Mouse (Mus musculus) left cerebral cortex, adult 8-10 months (tissue): Measurements from ENCODE around the gene Cyp46a1. TPM values are rescaled to one million over a fixed set of nuclear protein-coding genes. Genes with fewer than 3 reads are reported as not detected.

Source experiments
- DNase-seq, 2 experiments: peaks; one replicate each; pipeline ENCODE4 v3.0.0; 2022; ENCODE audit warnings: low spot score in 2 of 2
- total RNA-seq, 4 experiments: library from RNA; stranded (reverse); gene quantifications; 2 replicates each; pipeline ENCODE4 v1.2.4; 2022

The Cyp46a1 gene
- total RNA-seq, 4 experiments from 2014 or later = 254 to 259 (median 256) TPM

DNA sequence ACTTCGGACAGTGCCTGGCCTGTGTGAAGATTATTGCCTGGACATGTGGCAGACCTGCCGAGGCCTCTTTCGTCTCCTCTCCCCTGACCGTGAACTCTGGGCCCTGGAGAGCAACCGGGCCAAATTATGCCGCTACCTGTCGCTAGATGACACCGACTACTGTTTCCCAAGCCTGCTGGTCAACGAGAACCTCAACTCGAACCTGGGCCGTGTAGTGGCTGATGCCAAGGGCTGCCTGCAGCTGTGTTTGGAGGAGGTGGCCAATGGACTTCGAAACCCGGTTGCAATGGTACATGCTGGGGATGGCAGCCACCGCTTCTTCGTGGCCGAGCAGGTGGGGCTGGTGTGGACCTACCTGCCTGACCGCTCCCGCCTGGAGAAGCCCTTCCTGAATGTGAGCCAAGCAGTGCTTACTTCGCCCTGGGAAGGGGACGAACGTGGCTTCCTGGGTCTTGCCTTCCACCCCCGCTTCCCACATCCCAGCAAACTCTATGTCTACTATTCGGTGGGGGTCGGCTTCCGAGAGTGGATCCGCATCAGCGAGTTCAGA lies 22.4 kb upstream of the Cyp46a1 start:
- DNase-seq = no peak

DNA sequence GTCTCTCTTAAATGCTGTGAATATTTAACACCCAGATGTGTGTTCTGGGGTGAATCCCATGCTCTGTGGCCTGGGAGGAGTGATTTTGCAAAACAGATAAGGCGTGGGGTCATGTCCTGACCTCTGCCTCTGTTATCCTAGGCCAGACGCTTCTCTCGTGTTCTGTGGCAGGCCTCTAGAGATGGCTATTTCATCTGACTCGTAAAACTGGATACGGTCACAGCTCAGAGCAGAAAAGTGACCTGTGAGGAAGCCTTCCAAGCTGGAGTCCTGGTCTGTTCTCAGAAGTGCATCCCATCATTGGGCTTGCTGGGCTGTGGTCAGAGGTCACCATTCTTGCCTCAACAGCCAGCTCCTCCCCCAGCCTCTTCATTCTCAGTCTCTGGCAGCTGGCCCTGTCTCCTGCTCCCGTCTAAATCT lies 21.7 kb upstream of the Cyp46a1 start:
- no peak for DNase-seq

DNA sequence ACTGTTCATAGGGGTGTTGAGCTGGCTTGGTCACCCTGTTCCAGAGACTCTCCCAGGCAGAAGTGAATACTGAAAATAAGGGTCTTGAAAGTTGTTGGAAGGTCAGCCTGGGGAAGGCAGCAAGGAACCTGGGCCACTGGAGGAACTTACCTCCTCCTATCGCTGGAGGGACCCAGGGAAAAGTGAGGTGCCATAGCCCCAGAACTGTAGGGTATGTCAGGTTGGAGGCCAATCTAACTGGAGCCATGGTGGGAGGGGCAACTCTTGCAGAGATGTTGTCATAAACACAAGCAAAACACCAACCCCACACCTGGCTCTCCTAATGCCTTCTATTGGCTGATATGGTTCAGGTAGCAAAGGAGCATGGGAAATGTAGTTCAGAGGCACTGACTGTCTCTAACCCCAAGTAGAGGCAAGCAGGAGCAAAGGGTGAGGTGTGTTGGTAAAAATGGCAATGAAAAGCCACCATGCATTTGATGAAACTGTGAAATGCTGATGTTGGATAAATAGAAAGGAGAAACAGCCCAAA lies 20.9 kb upstream of the Cyp46a1 start:
- no peak for DNase-seq

DNA sequence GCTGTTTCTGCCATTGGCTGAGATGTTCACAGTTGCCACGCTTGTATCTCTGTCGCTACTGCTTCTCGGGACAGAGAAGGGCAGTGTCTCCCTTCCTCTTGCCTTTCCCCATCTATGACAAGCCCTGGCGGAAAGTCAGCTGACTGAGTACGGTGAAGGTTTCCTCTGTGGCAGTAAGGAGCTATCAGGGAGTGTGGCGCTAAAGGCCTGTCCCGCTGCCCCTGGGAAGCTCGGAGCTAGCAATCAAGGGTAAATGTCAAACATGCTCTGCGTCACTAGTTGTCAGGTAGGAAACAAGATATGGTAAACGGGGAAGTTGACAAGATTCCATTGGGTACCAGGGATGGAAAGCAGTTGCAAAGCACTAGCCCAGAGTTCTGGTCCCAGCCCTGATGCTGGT lies 18.4 kb upstream of the Cyp46a1 start:
- DNase-seq = no peak

DNA sequence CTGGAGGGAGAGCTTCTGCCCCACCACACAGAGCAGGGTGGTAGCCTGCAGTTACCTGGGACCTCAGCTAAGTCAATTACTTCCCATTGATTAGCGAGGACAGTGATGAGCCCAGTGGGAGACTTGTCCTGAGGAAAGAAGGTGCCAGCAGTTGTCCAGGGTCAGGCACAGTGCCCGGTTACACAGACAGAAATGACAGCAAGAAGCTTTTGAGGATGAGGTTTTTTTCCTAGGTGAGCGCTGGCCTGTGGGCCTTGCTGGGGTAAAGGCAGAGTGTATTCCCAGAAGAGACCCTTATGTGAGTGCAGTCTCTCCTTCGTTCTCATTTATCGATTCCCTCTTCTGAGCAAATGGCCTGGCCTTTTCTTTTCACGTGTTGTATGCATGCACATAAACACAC lies 17.5 kb upstream of the Cyp46a1 start:
- no peak for DNase-seq

DNA sequence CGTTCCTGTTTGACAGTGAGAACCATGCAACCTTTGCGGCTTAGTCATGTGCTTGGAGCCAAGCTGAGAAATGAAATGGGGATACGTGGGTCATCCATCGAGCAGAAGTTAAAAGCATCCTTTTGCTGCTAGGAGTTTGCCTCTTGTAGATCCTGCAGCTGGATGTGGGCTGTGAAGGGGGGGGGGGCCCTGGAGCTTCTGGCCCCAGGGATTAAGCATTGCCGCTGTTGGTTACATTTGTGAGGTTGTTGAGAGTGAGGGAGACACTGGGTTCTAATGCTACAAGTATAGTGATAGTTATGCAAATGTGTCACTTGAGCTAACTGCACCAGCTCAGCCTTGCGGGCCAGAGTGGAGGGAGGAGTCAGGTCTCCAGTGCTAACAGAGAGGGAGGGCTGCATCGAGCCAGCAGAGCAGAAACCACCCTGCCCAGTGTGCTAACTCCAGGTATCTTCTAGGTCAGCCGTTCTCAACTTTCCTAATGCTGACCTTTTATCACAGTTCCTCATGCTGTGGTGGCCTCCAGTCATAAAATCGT lies 16.9 kb upstream of the Cyp46a1 start:
- DNase-seq = no peak

DNA sequence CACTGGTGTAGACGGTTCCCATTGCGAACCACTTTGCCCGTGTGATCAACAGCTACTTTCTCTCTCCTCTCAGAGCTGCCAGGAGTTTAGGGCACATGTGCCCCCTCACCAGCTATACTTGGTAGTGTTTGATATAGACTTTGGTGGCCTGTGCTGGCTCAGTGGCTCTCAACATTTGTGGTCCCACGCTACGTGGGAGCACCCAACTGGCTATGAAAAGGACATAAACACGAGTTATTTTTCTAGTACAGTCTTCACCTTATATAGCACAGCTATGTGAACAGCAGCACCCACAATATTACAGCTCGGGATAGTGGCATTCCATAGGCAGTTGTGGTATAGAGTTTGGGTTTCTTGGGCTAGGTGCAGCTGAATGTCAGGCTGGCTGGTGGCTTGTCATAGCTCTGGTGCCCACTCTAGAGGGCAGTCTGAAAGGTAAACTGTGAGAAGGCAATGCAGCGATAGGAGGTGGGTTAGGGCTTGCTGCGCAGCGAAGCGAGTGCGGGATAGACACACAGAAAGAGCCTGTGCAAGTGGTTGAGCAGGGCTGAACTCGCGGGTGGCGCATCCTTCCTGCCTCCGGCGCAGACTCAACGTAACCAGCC lies 16.3 kb upstream of the Cyp46a1 start:
- DNase-seq = no peak

DNA sequence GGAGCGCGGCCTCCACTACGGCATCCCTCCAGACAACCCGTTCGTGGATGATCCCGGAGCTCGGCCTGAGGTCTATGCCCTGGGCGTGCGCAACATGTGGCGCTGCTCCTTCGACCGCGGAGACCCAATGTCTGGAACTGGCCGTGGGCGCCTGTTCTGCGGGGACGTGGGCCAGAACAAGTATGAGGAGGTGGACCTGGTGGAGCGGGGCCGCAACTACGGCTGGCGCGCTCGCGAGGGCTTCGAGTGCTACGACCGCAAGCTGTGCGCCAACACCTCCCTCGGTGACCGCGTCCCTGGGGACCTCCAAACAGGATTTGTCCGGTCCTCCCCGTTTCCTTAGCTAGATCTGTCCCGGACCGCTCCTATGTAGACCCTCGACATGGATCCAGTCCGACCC lies 15.7 kb upstream of the Cyp46a1 start:
- DNase-seq = no peak

DNA sequence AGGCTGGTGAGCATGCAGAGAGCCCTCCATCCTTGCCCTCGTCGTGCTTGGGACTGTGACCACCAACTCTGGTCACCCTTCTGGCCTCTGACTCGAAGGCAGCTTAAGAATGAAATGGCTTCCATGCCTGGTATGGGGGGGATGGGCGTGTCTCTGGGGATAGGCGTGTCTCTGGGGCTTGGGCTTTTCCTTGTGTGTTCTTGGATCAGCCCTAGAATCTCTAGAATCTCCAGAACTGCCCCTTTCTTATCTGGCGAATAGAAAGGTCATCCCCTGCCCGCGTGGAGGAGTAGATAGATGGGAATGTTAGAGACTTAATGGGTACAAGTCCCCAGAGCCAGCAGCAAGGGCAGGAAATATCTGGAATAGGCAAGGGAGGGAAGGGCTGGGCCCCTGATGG lies 14.1 kb upstream of the Cyp46a1 start:
- no peak for DNase-seq

DNA sequence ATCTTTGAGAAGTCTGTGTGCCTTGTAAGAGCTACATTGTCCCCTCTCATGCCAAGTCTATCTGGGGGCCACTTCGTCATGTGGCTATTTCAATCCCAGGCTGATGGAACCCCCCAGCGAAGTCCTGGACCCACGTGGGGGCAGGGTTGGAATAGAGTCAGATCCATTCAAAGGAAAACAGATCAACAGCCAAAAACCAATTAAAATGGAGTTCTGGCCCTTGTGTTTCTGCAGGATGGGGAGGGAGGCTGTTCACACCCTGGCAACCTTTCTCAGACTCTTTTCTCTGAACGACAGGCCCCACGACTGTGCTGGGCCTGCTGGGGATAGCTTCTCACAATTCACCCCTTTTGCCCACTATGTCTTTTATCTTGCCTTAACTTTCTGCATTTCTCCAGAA lies 7.8 kb upstream of the Cyp46a1 start:
- no peak for DNase-seq

DNA sequence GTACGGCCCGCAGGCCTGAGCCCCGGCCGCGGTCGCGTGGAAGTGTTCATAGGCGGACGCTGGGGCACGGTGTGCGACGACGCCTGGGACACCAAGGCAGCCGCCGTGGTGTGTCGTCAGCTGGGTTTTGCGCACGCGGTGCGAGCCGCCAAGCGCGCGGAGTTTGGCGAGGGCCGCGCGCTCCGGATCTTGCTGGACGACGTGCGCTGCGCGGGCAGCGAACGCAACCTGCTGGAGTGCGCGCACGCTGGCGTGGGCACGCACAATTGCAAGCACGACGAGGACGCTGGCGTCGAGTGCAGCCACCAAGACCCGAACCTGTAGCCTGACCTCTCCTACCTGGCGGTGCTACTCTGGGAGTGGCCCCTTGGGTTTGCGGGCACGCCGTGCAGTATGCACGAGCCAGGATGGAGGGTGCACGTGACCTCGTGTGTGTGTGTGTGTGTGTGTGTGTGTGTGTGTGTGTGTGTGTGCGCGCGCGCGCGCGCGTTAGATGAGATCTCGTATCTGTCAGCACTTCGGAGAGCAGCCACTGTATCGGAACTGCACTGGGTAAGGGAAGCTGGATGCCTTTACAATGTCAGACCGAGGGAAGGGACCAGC lies 6.2 kb upstream of the Cyp46a1 start:
- peak; percentile 73 to 91 for DNase-seq

DNA sequence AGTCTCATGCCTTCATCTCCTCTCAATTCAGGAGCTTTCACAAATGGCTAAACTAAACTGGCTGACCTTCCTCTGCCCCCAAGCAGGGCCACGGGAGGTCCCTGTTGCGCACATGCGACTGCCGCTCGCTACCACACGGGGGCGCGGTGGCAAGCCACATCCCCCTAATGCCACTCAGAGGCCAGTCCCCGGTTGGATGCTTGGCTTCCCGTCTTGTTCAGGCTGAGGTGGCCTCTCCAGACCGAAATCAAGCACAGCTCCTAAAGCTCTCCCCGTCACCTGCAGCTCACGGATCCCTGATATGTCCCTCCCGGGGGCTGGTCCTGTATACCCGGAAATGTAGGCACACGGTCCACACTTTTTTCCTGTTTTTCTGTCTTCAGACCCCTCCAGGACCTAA lies 1.1 kb upstream of the Cyp46a1 start:
- peak; percentile 71 to 75 for DNase-seq

DNA sequence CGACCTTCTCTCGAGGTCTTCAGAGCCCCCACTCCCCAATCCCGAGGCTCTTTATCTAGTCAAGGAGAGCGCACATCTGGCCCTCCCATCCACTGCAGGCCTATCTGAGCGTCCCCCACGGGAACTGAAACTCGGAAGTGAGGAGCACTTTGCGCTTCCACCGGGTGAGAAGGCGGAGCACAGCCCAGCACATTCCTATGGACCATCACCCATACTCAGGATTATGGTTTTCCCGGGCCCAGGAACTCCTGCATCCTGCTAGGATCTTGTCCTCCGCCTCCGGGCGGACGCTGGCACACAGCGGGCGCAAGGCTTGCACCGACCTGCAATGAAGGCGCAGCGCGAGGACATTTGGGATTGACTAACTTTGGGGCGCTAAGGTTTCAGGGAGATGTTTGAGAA lies 699 bp upstream of the Cyp46a1 start:
- DNase-seq = no peak

DNA sequence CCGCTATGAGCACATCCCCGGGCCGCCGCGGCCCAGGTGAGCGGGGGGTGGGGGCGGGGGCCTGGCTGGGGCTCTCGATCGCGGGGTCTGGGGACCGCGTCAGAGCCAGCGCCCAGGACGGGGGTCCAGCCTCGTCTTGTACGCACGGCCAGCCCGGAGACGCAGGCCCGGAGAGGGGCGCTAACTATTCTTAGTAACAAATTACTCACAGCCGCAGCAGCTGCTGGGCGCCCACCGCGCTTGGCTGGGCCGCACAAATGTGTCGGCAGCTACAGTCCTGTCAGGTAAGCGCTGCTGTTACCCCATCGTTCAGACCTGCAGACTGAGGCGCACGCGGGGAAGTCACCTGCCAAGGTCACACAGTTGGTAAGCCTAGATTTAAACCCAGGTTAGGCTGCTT lies 348 bp downstream of the Cyp46a1 start:
- peak in 1 of 2 experiments; percentile 50 for DNase-seq

DNA sequence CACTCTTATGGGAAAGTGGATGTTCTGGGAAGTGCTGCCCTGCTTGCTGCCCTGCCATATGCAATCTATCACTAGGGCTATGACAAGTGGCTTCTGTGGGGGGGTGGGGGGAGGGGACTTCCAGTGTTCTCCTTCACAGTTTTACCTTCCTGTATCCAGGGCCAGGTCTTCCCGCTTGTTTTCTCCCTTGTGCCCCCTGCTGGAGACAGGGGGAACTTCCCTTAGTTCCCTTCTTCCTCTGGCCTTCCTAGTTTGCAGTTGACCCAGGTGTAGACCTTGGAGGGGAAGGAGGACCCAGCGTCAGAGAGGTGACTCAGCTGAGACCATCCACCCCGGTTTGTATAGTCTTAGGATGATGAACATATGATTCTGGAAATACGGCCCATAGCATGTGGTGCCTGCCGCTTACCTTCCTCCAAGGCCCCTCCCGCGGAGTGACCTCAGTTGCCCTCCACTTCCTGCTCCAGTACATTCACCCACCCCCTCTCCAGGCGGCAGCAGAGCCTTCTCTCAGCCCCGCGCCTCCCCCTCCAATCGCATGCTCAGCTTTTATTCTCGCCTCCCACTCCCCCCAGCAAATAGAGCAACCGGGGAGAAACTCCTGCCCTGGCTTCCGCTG lies 4.5 kb downstream of the Cyp46a1 start:
- no peak for DNase-seq

DNA sequence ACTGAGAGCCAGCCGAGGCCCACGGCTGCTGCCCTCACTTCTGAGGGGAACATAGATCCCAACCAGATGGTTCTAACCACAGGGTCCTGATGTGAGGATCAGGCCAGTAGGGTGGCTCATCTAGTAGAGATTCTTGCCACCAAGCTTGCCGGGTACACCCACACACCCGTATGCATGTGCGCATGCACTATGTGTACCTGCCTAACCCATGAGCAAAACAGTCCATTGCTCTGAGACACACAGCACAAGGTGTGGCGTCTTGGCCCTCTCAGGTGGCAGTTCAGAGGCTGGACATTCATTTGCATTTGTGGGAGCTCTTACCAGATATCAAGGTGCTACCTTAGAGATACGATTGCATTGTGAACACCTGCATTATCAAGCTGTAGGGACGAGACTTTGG lies 14.0 kb downstream of the Cyp46a1 start:
- no peak for DNase-seq

DNA sequence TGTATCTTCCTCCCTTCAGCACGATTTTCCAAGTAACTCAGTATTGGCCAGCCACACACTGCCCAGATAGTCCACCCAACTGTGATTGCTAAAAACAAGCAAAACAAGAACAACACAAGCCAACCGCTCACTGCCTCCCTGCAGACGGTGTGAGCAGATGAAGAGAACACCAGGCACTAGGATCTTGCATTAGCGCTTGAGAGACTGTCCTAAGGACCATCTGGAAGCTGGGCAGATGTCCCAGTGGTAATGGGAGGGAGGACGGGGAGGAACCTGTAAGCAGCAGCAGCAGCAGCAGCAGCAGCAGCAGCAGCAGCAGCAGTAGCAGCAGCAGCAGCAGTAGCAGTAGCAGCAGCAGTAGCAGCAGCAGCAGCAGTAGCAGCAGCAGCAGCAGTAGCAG lies 14.8 kb downstream of the Cyp46a1 start:
- no peak for DNase-seq

DNA sequence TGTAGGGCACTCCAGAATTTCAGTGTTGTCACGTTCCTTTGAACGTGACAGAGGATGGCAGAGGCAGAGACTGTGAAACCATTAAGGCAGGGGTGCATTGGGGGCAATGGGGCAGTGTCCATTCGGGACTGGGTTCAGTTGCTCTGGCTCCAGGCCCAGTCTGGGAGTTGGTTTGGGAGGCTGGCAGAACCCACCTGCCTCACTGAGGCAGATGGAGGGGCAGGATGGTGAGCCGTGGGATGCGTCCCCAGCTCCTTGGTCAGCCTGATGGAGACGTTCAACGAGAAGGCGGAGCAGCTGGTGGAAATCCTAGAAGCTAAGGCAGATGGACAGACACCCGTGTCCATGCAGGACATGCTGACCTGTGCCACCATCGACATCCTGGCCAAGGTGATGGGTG lies 16.8 kb downstream of the Cyp46a1 start:
- DNase-seq = no peak

DNA sequence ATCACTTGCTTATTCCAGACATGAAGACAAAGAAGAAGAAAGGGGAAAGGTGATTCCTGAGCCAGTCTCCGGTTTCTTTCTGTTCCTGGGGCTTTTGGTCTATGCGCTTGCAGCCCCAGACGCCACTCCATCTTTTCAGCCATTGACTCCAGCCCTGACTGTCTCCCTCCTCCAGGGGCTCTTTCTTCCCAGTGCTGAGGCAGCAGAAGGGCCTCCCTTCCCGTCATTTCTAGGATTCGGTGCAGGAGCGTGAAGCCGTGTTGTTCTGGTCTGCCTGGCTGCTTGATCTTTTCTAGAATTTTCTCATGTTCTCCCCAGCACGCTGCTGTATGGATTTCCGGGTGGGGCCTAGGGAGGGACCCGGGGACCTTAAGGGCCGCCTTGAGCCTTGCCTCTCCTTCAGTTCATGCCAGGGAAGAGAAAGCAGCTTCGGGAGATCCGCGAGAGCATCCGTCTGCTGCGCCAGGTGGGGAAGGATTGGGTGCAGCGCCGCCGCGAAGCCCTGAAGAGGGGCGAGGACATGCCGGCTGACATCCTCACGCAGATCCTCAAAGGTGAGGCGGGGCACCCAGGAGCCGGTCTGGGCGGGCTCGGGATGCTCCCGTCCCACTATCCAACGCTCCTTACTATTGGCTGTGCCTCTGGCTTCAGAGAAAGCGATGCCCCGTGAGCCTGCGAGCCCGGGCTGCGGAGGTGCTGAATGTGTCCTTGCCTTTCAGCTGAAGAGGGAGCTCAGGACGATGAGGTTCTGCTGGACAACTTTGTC lies 18.4 kb downstream of the Cyp46a1 start:
- DNase-seq = no peak

DNA sequence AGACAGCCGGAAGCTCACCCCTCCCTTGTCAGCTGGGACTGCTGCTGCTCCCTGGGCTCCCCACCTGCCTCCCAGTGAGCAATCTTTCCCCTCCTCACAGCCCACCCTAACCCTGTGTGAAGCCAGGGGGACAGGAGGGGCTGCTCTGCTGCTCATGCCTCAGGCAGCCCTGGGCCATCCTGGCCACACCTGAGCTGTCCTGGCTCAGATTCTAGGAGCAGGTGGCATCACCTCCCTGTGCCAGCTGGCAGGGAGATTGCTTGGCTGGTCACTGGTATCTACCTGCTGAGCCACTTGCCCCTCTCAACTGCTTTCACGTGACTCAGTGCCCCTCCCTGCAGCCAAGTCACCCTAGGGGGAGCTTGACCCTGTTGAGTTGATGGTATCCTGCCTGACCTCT lies 20.1 kb downstream of the Cyp46a1 start:
- no peak for DNase-seq

DNA sequence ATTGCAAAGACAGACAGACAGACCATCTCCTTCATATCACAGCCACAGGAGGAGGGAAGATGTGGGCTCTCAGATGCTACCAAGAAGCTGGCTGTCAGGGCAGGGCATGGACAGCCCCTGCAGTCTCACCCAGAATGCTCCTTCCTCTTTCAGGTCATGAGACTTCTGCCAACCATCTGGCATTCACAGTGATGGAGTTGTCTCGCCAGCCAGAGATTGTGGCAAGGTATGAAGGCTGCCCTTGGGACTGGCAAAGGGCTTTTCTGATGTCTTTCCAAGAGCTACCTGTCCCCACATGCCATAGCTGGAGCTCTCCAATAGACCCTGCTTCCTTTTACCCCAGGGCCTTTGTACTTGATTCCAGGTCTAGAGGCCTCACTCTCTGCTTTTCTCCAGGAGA lies 21.1 kb downstream of the Cyp46a1 start:
- no peak for DNase-seq

DNA sequence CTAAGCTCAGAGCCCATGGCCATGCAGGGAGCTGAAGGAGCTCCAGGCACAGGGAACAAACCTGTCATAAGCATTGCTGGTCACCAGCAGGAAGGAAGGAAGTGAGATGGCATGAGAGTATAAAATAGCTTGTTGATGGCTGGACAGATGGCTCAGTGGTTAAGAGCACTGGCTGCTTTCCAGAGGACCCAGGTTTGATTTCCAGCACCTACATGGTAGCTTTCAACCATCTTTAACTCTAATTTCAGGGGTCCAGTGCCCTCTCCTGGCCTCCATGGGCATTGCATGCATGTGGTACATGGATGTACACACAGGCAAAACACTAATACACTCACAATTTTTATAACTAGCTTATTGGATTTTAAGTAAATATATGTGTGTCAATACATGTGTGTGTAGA lies 21.8 kb downstream of the Cyp46a1 start:
- DNase-seq = no peak
